ENCODE assay signal across 18 mouse cellular contexts in genomic region chr9:83893767-83894330, GRCm38 (mm10). TPM values are rescaled to one million over a fixed set of nuclear protein-coding genes. Genes with fewer than 3 reads are reported as not detected.
A peak's percentile ranks its signal among the peaks of the same experiment; 100 is the strongest.
DNase-seq lines count a peak whose midpoint lies in the region; ATAC-seq and TF ChIP-seq lines count a peak whose summit lies in the region.
"Had no signal": no experiment of that assay in that cellular context is flagged by ENCODE, and none has a peak within 500 bp of the region (broad histone marks: within the 10 kb centered on the region; RNA-seq: fewer than 3 reads in every experiment).

No protein-coding gene starts in this region.

- no peak overlapping the region for H3K27ac ChIP-seq in liver, embryonic 11.5 days (ENCODE audit: low read depth, low read length)
- no peak overlapping the region for H3K27ac ChIP-seq in midbrain, postnatal 0 days (ENCODE audit: low read depth, low read length)
- H3K27ac ChIP-seq: forebrain, embryonic 12.5 days; gastrocnemius, adult 2 months; heart, embryonic 13.5 days; hindbrain, embryonic 12.5 days; kidney, postnatal 0 days; macrophage; stomach, postnatal 0 days had no signal

- no peaks in the 10 kb centered on the region for H3K36me3 ChIP-seq in liver, embryonic 11.5 days (ENCODE audit: control insufficient read depth, insufficient read depth, low read length)
- H3K36me3 ChIP-seq in midbrain, postnatal 0 days (ENCODE audit: insufficient read depth, low read length): no peaks in the 10 kb centered on the region
- H3K36me3 ChIP-seq: forebrain, embryonic 12.5 days; heart, embryonic 13.5 days; hindbrain, embryonic 12.5 days had no signal

- DNase-seq in adrenal gland, postnatal 10 days: peak; percentile 20
- no peak for DNase-seq in adrenal gland, postnatal 4 days (ENCODE audit: low spot score in 2 of 2)
- DNase-seq in NIH3T3 (ENCODE audit: low read depth): peak; percentile 39
- no peak for DNase-seq in liver, embryonic 11.5 days (ENCODE audit: low spot score)
- peak; percentile 21 for DNase-seq in lung, postnatal 36 days
- no peak for DNase-seq in embryo, embryonic 9.5 days (ENCODE audit: extremely low spot score)
- DNase-seq in midbrain, postnatal 0 days (ENCODE audit: low spot score): no peak
- no peak for DNase-seq in yolk sac, embryonic 10.5 days (ENCODE audit: low spot score)
- DNase-seq: adrenal gland, postnatal 25 days; B cell, adult 2 months; gastrocnemius, adult 2 months had no signal

- 80% methylated on average over 4 of the region's 4 CpGs for WGBS in liver, embryonic 11.5 days
- 91% methylated on average over 4 of the region's 4 CpGs for WGBS in midbrain, postnatal 0 days

- H3K9ac ChIP-seq in liver, embryonic 11.5 days (ENCODE audit: low read depth, low read length): no peak overlapping the region
- no peak overlapping the region for H3K9ac ChIP-seq in midbrain, postnatal 0 days (replicated peaks; ENCODE audit: low read length, poor library complexity, severe bottlenecking)
- H3K9ac ChIP-seq: forebrain, embryonic 12.5 days; heart, embryonic 13.5 days; hindbrain, embryonic 12.5 days had no signal

- no peak for TF ChIP-seq CTCF in midbrain, postnatal 0 days (IDR thresholded peaks at IDR 0.05)

- no peak overlapping the region for H3K4me2 ChIP-seq in liver, embryonic 11.5 days
- H3K4me2 ChIP-seq in midbrain, postnatal 0 days (ENCODE audit: low read depth, low read length, poor library complexity, severe bottlenecking): no peak overlapping the region
- H3K4me2 ChIP-seq: forebrain, embryonic 12.5 days; heart, embryonic 13.5 days; hindbrain, embryonic 12.5 days had no signal

- H3K27me3 ChIP-seq in liver, embryonic 11.5 days (replicated peaks; ENCODE audit: control insufficient read depth, insufficient read depth, low read length): no peaks in the 10 kb centered on the region
- no peaks in the 10 kb centered on the region for H3K27me3 ChIP-seq in midbrain, postnatal 0 days (ENCODE audit: insufficient read depth, low read length)
- H3K27me3 ChIP-seq: forebrain, embryonic 12.5 days; heart, embryonic 13.5 days; hindbrain, embryonic 12.5 days had no signal

- H3K9me3 ChIP-seq in liver, embryonic 11.5 days (ENCODE audit: control insufficient read depth, low read length): no peaks in the 10 kb centered on the region
- no peaks in the 10 kb centered on the region for H3K9me3 ChIP-seq in midbrain, postnatal 0 days (ENCODE audit: low read length)
- H3K9me3 ChIP-seq: forebrain, embryonic 12.5 days; heart, embryonic 13.5 days; hindbrain, embryonic 12.5 days had no signal

- H3K4me3 ChIP-seq in liver, embryonic 11.5 days (ENCODE audit: low read depth, low read length): no peak overlapping the region
- no peak overlapping the region for H3K4me3 ChIP-seq in midbrain, postnatal 0 days (ENCODE audit: low read depth, low read length)
- H3K4me3 ChIP-seq: forebrain, embryonic 12.5 days; gastrocnemius, adult 2 months; heart, embryonic 13.5 days; hindbrain, embryonic 12.5 days had no signal

- ATAC-seq in liver, embryonic 11.5 days (replicated peaks; ENCODE audit: low FRiP score): 0 out of 2 replicates have a peak, but pooled peaks have one; percentile 45
- ATAC-seq in midbrain, postnatal 0 days (ENCODE audit: low FRiP score): no peak

- no peaks in the 10 kb centered on the region for H3K4me1 ChIP-seq in liver, embryonic 11.5 days (replicated peaks; ENCODE audit: control insufficient read depth, insufficient read depth, low read length)
- no peaks in the 10 kb centered on the region for H3K4me1 ChIP-seq in midbrain, postnatal 0 days (ENCODE audit: insufficient read depth, low read length)
- H3K4me1 ChIP-seq: forebrain, embryonic 12.5 days; heart, embryonic 13.5 days; hindbrain, embryonic 12.5 days had no signal

RNA-seq across cellular contexts. Expression of gene Bckdhb, which starts 31.1 kb away (rescaled TPM):
- total RNA-seq in adrenal gland, postnatal 10 days (2021): 100 to 1,000 TPM; 208 to 221 TPM
- 10 to 100 TPM; 57.4 to 75.0 TPM for total RNA-seq in adrenal gland, postnatal 4 days (2021)
- 34.8 and 37.1 TPM in 2 replicates for polyA plus RNA-seq in liver, embryonic 11.5 days (2014; fragmentation: Nextera tagmentation; extraction: Ambion mirVana)
- total RNA-seq in midbrain, postnatal 0 days (2014; rRNA removed): 17.4 and 23.5 TPM in 2 replicates
- 29.9 and 31.8 TPM in 2 replicates for polyA plus RNA-seq in midbrain, postnatal 0 days (2015; fragmentation: Nextera tagmentation; extraction: Ambion mirVana)

RNA-seq across cellular contexts. Expression of gene Ttk, which starts 59.4 kb away (rescaled TPM):
- 1 to 10 TPM; 8.1 to 8.8 TPM for total RNA-seq in adrenal gland, postnatal 10 days (2021)
- 10 to 100 TPM; 13.3 to 13.5 TPM for total RNA-seq in adrenal gland, postnatal 4 days (2021)
- polyA plus RNA-seq in liver, embryonic 11.5 days (2014; fragmentation: Nextera tagmentation; extraction: Ambion mirVana): 34.7 and 35.6 TPM in 2 replicates
- 1.3 and 2.1 TPM in 2 replicates for total RNA-seq in midbrain, postnatal 0 days (2014; rRNA removed)
- polyA plus RNA-seq in midbrain, postnatal 0 days (2015; fragmentation: Nextera tagmentation; extraction: Ambion mirVana): 1.5 and 1.8 TPM in 2 replicates
- total RNA-seq: monocyte, adult 5-6 weeks had no signal

Comparison
In these comparisons a context has a peak if more than half of its experiments do, and no peak if none do; other contexts are left out.
1. DNase-seq: peak in adrenal gland, postnatal 10 days (single experiment), NIH3T3 (single experiment) and lung, postnatal 36 days (single experiment); none in adrenal gland, postnatal 4 days (0 of 2), liver, embryonic 11.5 days (single experiment), embryo, embryonic 9.5 days (single experiment), midbrain, postnatal 0 days (single experiment) and yolk sac, embryonic 10.5 days (single experiment).